Mouse (Mus musculus): ENCODE measurements around the gene Pde1a.
A peak's percentile ranks its signal among the peaks of the same experiment; 100 is the strongest.
"Not testable (repeated sequence)": the region's sequence is repeated elsewhere in the genome, so short reads cannot be mapped to it uniquely, and the experiment has no call there.

The Pde1a gene

GRCm38 (mm10) chr2:79964964-79965363, 164.3 kb downstream of the Pde1a start:
- DNase-seq (ENCODE audit: low spot score in 2 of 2) = no peak

- DNase-seq (ENCODE audit: low spot score in 2 of 2) = no peak
These were observed 167.8 kb downstream of the Pde1a start for GRCm38 (mm10) chr2:79961421-79961820.

- DNase-seq (ENCODE audit: low spot score in 2 of 2) = no peak
These were observed 171.5 kb downstream of the Pde1a start for GRCm38 (mm10) chr2:79957659-79958340.

- DNase-seq (ENCODE audit: low spot score in 2 of 2) = peak in 1 of 2 experiments; percentile 9
These were observed 183.2 kb downstream of the Pde1a start for GRCm38 (mm10) chr2:79945898-79946675.

- no peak for DNase-seq (ENCODE audit: low spot score in 2 of 2)
These were observed 194.6 kb downstream of the Pde1a start for GRCm38 (mm10) chr2:79934660-79935059.

GRCm38 (mm10) chr2:79922356-79922755, 206.9 kb downstream of the Pde1a start:
- DNase-seq (ENCODE audit: low spot score in 2 of 2) = no peak

- no peak for DNase-seq (ENCODE audit: low spot score in 2 of 2)
These were observed 207.9 kb downstream of the Pde1a start for GRCm38 (mm10) chr2:79921375-79921774.

GRCm38 (mm10) chr2:79920438-79920837, 208.8 kb downstream of the Pde1a start:
- DNase-seq (ENCODE audit: low spot score in 2 of 2) = no peak

GRCm38 (mm10) chr2:79901841-79902510, 227.3 kb downstream of the Pde1a start:
- no peak for DNase-seq (ENCODE audit: low spot score in 2 of 2)

GRCm38 (mm10) chr2:79898522-79898921, 230.7 kb downstream of the Pde1a start:
- no peak for DNase-seq (ENCODE audit: low spot score in 2 of 2)

GRCm38 (mm10) chr2:79892829-79893228, 236.4 kb downstream of the Pde1a start:
- DNase-seq (ENCODE audit: low spot score in 2 of 2) = no peak

GRCm38 (mm10) chr2:79891760-79892570, 237.3 kb downstream of the Pde1a start:
- DNase-seq (ENCODE audit: low spot score in 2 of 2) = no peak

GRCm38 (mm10) chr2:79890726-79891125, 238.5 kb downstream of the Pde1a start:
- no peak for DNase-seq (ENCODE audit: low spot score in 2 of 2)

GRCm38 (mm10) chr2:79883631-79884350, 245.5 kb downstream of the Pde1a start:
- DNase-seq (ENCODE audit: low spot score in 2 of 2) = no peak

GRCm38 (mm10) chr2:79883210-79883609, 246.0 kb downstream of the Pde1a start:
- DNase-seq (ENCODE audit: low spot score in 2 of 2) = no peak

GRCm38 (mm10) chr2:79865275-79865999, 263.8 kb downstream of the Pde1a start:
- DNase-seq (ENCODE audit: low spot score in 2 of 2) = peak; percentile 11 to 47

GRCm38 (mm10) chr2:79856874-79857273, 272.4 kb downstream of the Pde1a start:
- no peak for DNase-seq (ENCODE audit: low spot score in 2 of 2)

- DNase-seq (ENCODE audit: low spot score in 2 of 2) = not testable (repeated sequence)
These were observed 281.9 kb downstream of the Pde1a start for GRCm38 (mm10) chr2:79847396-79847795.

- no peak for DNase-seq (ENCODE audit: low spot score in 2 of 2)
These were observed 289.7 kb downstream of the Pde1a start for GRCm38 (mm10) chr2:79839513-79839912.

- DNase-seq (ENCODE audit: low spot score in 2 of 2) = no peak
These were observed 290.2 kb downstream of the Pde1a start for GRCm38 (mm10) chr2:79839090-79839489.
